15 mouse cellular contexts compared by ENCODE assay signal in genomic region chr19:50325686-50326085, GRCm38 (mm10).
A peak's percentile ranks its signal among the peaks of the same experiment; 100 is the strongest.
DNase-seq lines count a peak whose midpoint lies in the region; ATAC-seq and TF ChIP-seq lines count a peak whose summit lies in the region.
"Had no signal": no experiment of that assay in that cellular context is flagged by ENCODE, and none has a peak within 500 bp of the region (broad histone marks: within the 10 kb centered on the region; RNA-seq: fewer than 3 reads in every experiment).

No protein-coding gene starts in this region.

- no peak overlapping the region for H3K4me3 ChIP-seq in gastrocnemius, adult 2 months
- H3K4me3 ChIP-seq: embryonic facial prominence, embryonic 15.5 days; heart, embryonic 13.5 days; left cerebral cortex, adult 2 months; limb, embryonic 15.5 days; lung, embryonic 15.5 days had no signal

- H3K27ac ChIP-seq in gastrocnemius, adult 2 months, result no peak overlapping the region
- H3K27ac ChIP-seq: embryonic facial prominence, embryonic 15.5 days; heart, embryonic 13.5 days; hindbrain, embryonic 14.5 days; left cerebral cortex, adult 2 months; limb, embryonic 15.5 days; lung, embryonic 15.5 days had no signal

- TF ChIP-seq CTCF in gastrocnemius, adult 2 months (IDR thresholded peaks at IDR 0.05), result no peak

- intact Hi-C loops in gastrocnemius, adult 2 months (cut with DNase I), result no loop called here

- peak; percentile 2 for DNase-seq in adrenal gland, postnatal 25 days
- no peak for DNase-seq in adrenal gland, adult (ENCODE audit: inconsistent age in 2 of 2, low spot score in 1 of 2)
- DNase-seq in kidney, adult 8-10 months, result peak; percentile 23 to 57
- DNase-seq in kidney, postnatal 14 days, result no peak
- DNase-seq in cerebellum, adult 18-20 months, result peak; percentile 16 to 17
- peak; percentile 67 for DNase-seq in gastrocnemius, adult 2 months
- DNase-seq in layer of hippocampus, adult 8-10 months (ENCODE audit: low spot score in 2 of 2), result no peak

- no peak for ATAC-seq in megakaryocyte progenitor cell, adult 5-6 weeks (replicated peaks; ENCODE audit: poor library complexity)
- ATAC-seq: forebrain, embryonic 14.5 days had no signal

Comparison
In these comparisons a context has a peak if more than half of its experiments do, and no peak if none do; other contexts are left out.
1. DNase-seq: peak in adrenal gland, postnatal 25 days (single experiment), kidney, adult 8-10 months (2 of 2), cerebellum, adult 18-20 months (2 of 2) and gastrocnemius, adult 2 months (single experiment); none in adrenal gland, adult (0 of 2), kidney, postnatal 14 days (single experiment) and layer of hippocampus, adult 8-10 months (0 of 2).